Mouse (Mus musculus): ENCODE measurements around the gene Topors.
"Not testable (repeated sequence)": the region's sequence is repeated elsewhere in the genome, so short reads cannot be mapped to it uniquely, and the experiment has no call there.

GRCm38 (mm10) chr4:40291511-40291910 is 21.9 kb upstream of the Topors start:
- TF ChIP-seq CTCF (IDR thresholded peaks at IDR 0.05; ENCODE audit: extremely low read depth, insufficient read length, insufficient replicate concordance, low read depth, low read length); POLR2A (IDR thresholded peaks at IDR 0.05; ENCODE audit: low read depth, low read length): not testable (repeated sequence)
